Mouse (Mus musculus) central nervous system, embryonic 11.5 days (tissue): ENCODE data around the gene Calr3. TPM values are rescaled to one million over a fixed set of nuclear protein-coding genes. Genes with fewer than 3 reads are reported as not detected.

Source experiments
- polyA plus RNA-seq: library from polyadenylated mRNA; depleted of rRNA; stranded (reverse); fragments of >200 nt; gene quantifications from 2 replicates; pipeline ENCODE4 v1.2.3, GENCODE M21; 2012; rRNA removed

The Calr3 gene
- 0.72 and 1.4 TPM in 2 replicates for polyA plus RNA-seq

GRCm38 (mm10) chr8:72443338-72443993 is at the start of gene Calr3, which contains the start of gene 1700030K09Rik:
Gene Calr3, minus strand, starts transcription at chr8:72443870.
Gene 1700030K09Rik, plus strand, starts transcription at chr8:72443880.

GRCm38 (mm10) chr8:72491680-72492621 is 48.3 kb upstream of the Calr3 start, which contains the start of gene Slc35e1:
Gene Slc35e1, minus strand, starts transcription at chr8:72492614.

GRCm38 (mm10) chr8:72474826-72475546 is 31.3 kb upstream of the Calr3 start, which contains the start of gene Cherp:
Gene Cherp, minus strand, starts transcription at chr8:72475226.

GRCm38 (mm10) chr8:72421362-72422335 is 22.0 kb downstream of the Calr3 start, which contains the start of gene Eps15l1:
Gene Eps15l1, minus strand, starts transcription at chr8:72421460.

Other genes with a start within 250 kb of the Calr3 start
- 0.02 TPM in 1 of 2 replicates, not detected in the other for gene Cib3, start 231.0 kb downstream of the Calr3 start, polyA plus RNA-seq
- gene Gm11034, start 230.2 kb downstream of the Calr3 start, polyA plus RNA-seq = not detected in 2 replicates
- gene Fam32a, start 224.1 kb downstream of the Calr3 start, polyA plus RNA-seq = 81.2 and 93.7 TPM in 2 replicates
- 128 and 134 TPM in 2 replicates for gene Ap1m1, start 203.9 kb downstream of the Calr3 start, polyA plus RNA-seq
- gene Gm10282, start 138.6 kb downstream of the Calr3 start, polyA plus RNA-seq = 31.6 and 43.2 TPM in 2 replicates
- gene Klf2, start 124.8 kb downstream of the Calr3 start, polyA plus RNA-seq = 6.4 and 7.1 TPM in 2 replicates
- 76.5 and 107 TPM in 2 replicates for gene Eps15l1, start 22.4 kb downstream of the Calr3 start, polyA plus RNA-seq
- gene 1700030K09Rik, start within 50 bp of the Calr3 start, polyA plus RNA-seq = 9.6 and 12.4 TPM in 2 replicates
- 66.8 and 99.9 TPM in 2 replicates for gene Cherp, start 31.4 kb upstream of the Calr3 start, polyA plus RNA-seq
- gene Slc35e1, start 48.7 kb upstream of the Calr3 start, polyA plus RNA-seq = 14.5 and 30.2 TPM in 2 replicates
- 13.7 and 13.8 TPM in 2 replicates for gene Med26, start 104.4 kb upstream of the Calr3 start, polyA plus RNA-seq
- gene Smim7, start 127.2 kb upstream of the Calr3 start, polyA plus RNA-seq = 42.5 and 69.5 TPM in 2 replicates
- gene Tmem38a, start 128.2 kb upstream of the Calr3 start, polyA plus RNA-seq = 10.0 and 17.2 TPM in 2 replicates
- 0.16 and 0.21 TPM in 2 replicates for gene Nwd1, start 202.8 kb upstream of the Calr3 start, polyA plus RNA-seq